Mouse (Mus musculus): Measurements from ENCODE around the gene Cherp. TPM values are rescaled to one million over a fixed set of nuclear protein-coding genes. Genes with fewer than 3 reads are reported as not detected.

The Cherp gene
- polyA plus RNA-seq, 1 experiment from 2014 or later = 19.1 TPM

GRCm38 (mm10) chr8:72469984-72470383, 5.0 kb downstream of the Cherp start:
- Histone ChIP-seq H3K9ac (no peak overlapping the region), H3K4me2 (no peak overlapping the region), H3K9me3 (replicated peaks) (no peaks in the 10 kb centered on the region)

GRCm38 (mm10) chr8:72469243-72469642, 5.8 kb downstream of the Cherp start:
- Histone ChIP-seq H3K9ac (no peak overlapping the region), H3K9me3 (replicated peaks) (no peaks in the 10 kb centered on the region), H3K4me3 (replicated peaks) (no peak overlapping the region), H3K4me2 (no peak overlapping the region), H3K27me3 (no peaks in the 10 kb centered on the region), H3K36me3 (replicated peaks) (peaks cover 93% of the 10 kb centered on the region), H3K4me1 (replicated peaks) (peaks cover 21% of the 10 kb centered on the region), H3K27ac (replicated peaks) (no peak overlapping the region)
- ATAC-seq (ENCODE audit: insufficient read depth) = no peak
- WGBS (ENCODE audit: insufficient replicate concordance) = 78% methylated on average over 2 of the region's 2 CpGs

More at GRCm38 (mm10) chr8:72469984-72470383, 5.0 kb downstream of the Cherp start:
- WGBS (ENCODE audit: insufficient replicate concordance) = 88% methylated on average over 8 of the region's 8 CpGs
- no peaks in the 10 kb centered on the region for H3K27me3 ChIP-seq
- H3K27ac ChIP-seq (replicated peaks) = no peak overlapping the region
- H3K36me3 ChIP-seq (replicated peaks) = peaks cover 86% of the 10 kb centered on the region
- H3K4me3 ChIP-seq (replicated peaks) = no peak overlapping the region
- H3K4me1 ChIP-seq (replicated peaks) = peaks cover 25% of the 10 kb centered on the region
- no peak for ATAC-seq (ENCODE audit: insufficient read depth)

DNA sequence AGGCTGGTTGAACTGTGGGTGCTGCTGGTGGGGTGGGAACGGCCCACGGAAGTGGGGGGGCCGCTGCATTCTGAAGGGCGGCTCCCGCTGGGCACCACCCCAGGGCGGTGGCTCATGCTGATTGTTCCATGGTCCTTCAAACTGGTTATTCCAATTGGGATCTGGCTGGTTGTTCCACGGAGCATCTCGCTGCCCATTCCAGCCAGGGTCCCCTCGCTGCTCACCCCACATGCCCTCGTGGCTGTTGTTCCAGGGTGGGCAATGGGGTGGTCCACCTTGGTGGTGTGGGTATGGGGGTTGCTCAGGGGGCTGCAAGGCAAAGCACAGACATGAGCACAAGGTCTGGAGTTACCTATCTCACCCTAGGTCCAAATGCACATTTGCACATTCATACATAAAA, 10.8 kb downstream of the Cherp start:
- ATAC-seq (ENCODE audit: insufficient read depth) = no peak
- WGBS (ENCODE audit: insufficient replicate concordance) = 94% methylated on average over 10 of the region's 10 CpGs
- H3K27ac ChIP-seq (replicated peaks) = no peak overlapping the region
- peaks cover 2% of the 10 kb centered on the region; the same call in 1 of the 2 replicates for H3K4me1 ChIP-seq (replicated peaks)
- H3K4me3 ChIP-seq (replicated peaks) = no peak overlapping the region
- no peak overlapping the region for H3K9ac ChIP-seq
- no peaks in the 10 kb centered on the region for H3K27me3 ChIP-seq
- H3K36me3 ChIP-seq (replicated peaks) = peaks cover 100% of the 10 kb centered on the region
- no peak overlapping the region for H3K4me2 ChIP-seq
- H3K9me3 ChIP-seq (replicated peaks) = no peaks in the 10 kb centered on the region

DNA sequence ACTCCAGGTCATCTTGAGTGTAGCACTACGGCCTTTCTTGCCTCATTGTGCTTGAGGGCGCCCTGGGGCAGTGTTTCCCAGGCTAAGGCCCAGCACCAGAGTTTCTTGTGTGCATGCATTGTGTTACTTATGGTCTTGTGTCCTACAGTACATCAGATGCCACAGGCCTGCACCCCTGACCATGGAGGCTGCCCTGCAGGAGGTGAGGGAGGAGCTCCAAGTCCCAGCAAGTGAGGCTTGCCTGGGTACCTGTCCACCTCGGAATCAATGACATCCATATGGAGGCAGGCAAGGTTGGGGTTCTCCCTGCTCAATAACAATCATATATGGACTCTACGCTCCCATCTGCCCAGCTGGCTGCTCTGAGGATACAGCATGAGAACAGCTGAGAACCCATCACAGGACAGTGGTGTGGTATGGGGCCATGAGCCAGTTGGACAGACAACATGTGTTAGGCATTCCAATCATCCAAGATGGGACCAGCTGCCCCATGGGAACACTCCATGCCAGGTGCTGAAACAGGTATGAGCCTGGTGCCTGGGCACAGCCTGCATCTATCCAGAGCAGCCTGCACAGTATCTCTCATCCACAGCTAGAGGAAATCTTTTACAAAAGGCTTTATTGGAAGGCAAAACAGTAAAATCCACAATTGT, 15.0 kb downstream of the Cherp start:
- ATAC-seq (ENCODE audit: insufficient read depth) = no peak
- H3K27me3 ChIP-seq = no peaks in the 10 kb centered on the region
- H3K9ac ChIP-seq = no peak overlapping the region
- H3K4me1 ChIP-seq (replicated peaks) = no peaks in the 10 kb centered on the region
- H3K36me3 ChIP-seq (replicated peaks) = peaks cover 71% of the 10 kb centered on the region
- H3K27ac ChIP-seq (replicated peaks) = no peak overlapping the region
- no peaks in the 10 kb centered on the region for H3K9me3 ChIP-seq (replicated peaks)
- no peak overlapping the region for H3K4me3 ChIP-seq (replicated peaks)
- no peak overlapping the region for H3K4me2 ChIP-seq
- WGBS (ENCODE audit: insufficient replicate concordance) = 81% methylated on average over 4 of the region's 4 CpGs

DNA sequence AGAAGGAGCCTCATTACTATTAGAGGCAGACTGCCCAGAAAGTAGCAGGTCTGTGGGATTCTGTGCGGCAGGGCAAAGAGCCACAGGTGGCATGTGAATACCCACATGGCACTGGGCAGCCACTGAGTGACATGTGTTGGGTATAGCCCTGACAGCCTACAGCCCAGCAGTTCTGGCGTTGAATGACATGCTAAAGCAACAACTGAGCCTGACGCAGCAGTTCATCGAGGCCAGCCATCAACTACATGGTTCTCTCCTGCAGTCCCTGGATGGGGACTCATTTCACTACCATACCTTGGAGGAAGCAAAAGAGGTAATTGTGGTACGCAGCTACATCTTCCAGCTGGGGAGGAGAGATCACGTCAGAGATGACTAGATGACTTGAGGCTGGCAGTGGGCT, 16.6 kb downstream of the Cherp start:
- Histone ChIP-seq H3K9me3 (replicated peaks) (no peaks in the 10 kb centered on the region), H3K27me3 (no peaks in the 10 kb centered on the region), H3K9ac (no peak overlapping the region), H3K4me3 (replicated peaks) (no peak overlapping the region), H3K36me3 (replicated peaks) (peaks cover 67% of the 10 kb centered on the region), H3K4me1 (replicated peaks) (no peaks in the 10 kb centered on the region), H3K4me2 (no peak overlapping the region), H3K27ac (replicated peaks) (no peak overlapping the region)
- 81% methylated on average over 6 of the region's 6 CpGs for WGBS (ENCODE audit: insufficient replicate concordance)
- ATAC-seq (ENCODE audit: insufficient read depth) = no peak

DNA sequence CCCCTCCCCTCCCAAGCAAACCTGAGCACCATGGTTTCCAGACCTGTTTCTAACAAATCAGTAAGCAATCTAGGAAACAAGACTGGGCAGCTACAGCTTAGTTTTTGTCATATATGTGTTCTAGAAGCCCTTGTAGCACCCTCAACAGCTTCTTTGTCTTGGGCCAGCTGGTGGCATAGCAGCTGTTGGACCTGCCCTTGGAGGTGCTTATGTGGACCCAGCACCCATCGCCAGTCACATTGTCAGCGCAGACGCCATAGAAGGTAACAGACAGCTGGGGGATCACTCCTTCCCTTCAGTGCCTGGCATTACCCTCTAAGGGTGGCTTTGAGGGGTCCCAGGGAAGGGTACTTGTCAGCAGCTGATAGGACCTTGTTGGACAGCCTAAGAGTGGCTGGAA, 17.2 kb downstream of the Cherp start:
- peaks cover 63% of the 10 kb centered on the region for H3K36me3 ChIP-seq (replicated peaks)
- no peak for ATAC-seq (ENCODE audit: insufficient read depth)
- H3K27ac ChIP-seq (replicated peaks) = no peak overlapping the region

DNA sequence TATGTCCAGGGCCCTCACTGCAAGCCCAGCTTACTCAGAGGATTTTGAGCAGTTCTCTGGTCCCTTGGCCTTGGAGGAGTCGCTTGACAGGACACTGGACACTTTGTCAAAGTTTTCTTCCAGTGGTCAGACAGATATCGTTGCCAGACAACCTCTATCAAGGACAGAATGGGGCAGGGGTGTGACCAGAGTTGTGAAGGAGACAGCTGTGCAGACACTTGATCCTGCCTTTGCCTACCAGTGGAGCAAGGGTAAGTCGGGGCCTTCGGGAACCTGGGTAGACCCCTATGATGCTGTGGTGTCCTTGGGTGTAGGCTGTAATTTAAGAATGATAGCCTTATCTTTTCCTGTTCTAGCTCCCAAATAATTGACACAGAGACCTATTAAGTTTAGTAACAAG, 19.7 kb downstream of the Cherp start:
- ATAC-seq (ENCODE audit: insufficient read depth) = no peak
- H3K4me1 ChIP-seq (replicated peaks) = peaks cover 9% of the 10 kb centered on the region
- no peak overlapping the region for H3K9ac ChIP-seq
- H3K4me3 ChIP-seq (replicated peaks) = no peak overlapping the region
- H3K36me3 ChIP-seq (replicated peaks) = peaks cover 40% of the 10 kb centered on the region
- WGBS (ENCODE audit: insufficient replicate concordance) = 72% methylated on average over 4 of the region's 4 CpGs
- no peaks in the 10 kb centered on the region for H3K27me3 ChIP-seq
- no peak overlapping the region for H3K4me2 ChIP-seq
- no peak overlapping the region for H3K27ac ChIP-seq (replicated peaks)
- no peaks in the 10 kb centered on the region for H3K9me3 ChIP-seq (replicated peaks)

More for the DNA sequence above, 17.2 kb downstream of the Cherp start:
- Histone ChIP-seq H3K9me3 (replicated peaks) (no peaks in the 10 kb centered on the region), H3K4me1 (replicated peaks) (no peaks in the 10 kb centered on the region), H3K9ac (no peak overlapping the region), H3K4me2 (no peak overlapping the region), H3K27me3 (no peaks in the 10 kb centered on the region), H3K4me3 (replicated peaks) (no peak overlapping the region)
- WGBS (ENCODE audit: insufficient replicate concordance) = 83% methylated on average over 3 of the region's 3 CpGs

- no peak overlapping the region for H3K4me2 ChIP-seq
- peaks cover 9% of the 10 kb centered on the region for H3K4me1 ChIP-seq (replicated peaks)
- no peak overlapping the region for H3K4me3 ChIP-seq (replicated peaks)
- H3K27me3 ChIP-seq = no peaks in the 10 kb centered on the region
- no peaks in the 10 kb centered on the region for H3K9me3 ChIP-seq (replicated peaks)
- H3K36me3 ChIP-seq (replicated peaks) = peaks cover 35% of the 10 kb centered on the region
- 87% methylated on average over 2 of the region's 2 CpGs for WGBS (ENCODE audit: insufficient replicate concordance)
- no peak overlapping the region for H3K27ac ChIP-seq (replicated peaks)
- ATAC-seq (ENCODE audit: insufficient read depth) = no peak
- H3K9ac ChIP-seq = no peak overlapping the region
These were observed 21.1 kb downstream of the Cherp start for GRCm38 (mm10) chr8:72453904-72454303.

GRCm38 (mm10) chr8:72451516-72451915, 23.5 kb downstream of the Cherp start:
- H3K9me3 ChIP-seq (replicated peaks) = no peaks in the 10 kb centered on the region
- 41% methylated on average over 8 of the region's 8 CpGs for WGBS (ENCODE audit: insufficient replicate concordance)
- H3K9ac ChIP-seq = no peak overlapping the region
- H3K4me1 ChIP-seq (replicated peaks) = peaks cover 9% of the 10 kb centered on the region
- peak; percentile 56 for ATAC-seq (ENCODE audit: insufficient read depth)
- 0 out of 2 replicates have a peak overlapping the region, but pooled peaks have one; percentile 2 for H3K27ac ChIP-seq (replicated peaks)
- no peaks in the 10 kb centered on the region for H3K27me3 ChIP-seq
- no peak overlapping the region for H3K4me3 ChIP-seq (replicated peaks)
- H3K4me2 ChIP-seq = no peak overlapping the region
- H3K36me3 ChIP-seq (replicated peaks) = peaks cover 29% of the 10 kb centered on the region

DNA sequence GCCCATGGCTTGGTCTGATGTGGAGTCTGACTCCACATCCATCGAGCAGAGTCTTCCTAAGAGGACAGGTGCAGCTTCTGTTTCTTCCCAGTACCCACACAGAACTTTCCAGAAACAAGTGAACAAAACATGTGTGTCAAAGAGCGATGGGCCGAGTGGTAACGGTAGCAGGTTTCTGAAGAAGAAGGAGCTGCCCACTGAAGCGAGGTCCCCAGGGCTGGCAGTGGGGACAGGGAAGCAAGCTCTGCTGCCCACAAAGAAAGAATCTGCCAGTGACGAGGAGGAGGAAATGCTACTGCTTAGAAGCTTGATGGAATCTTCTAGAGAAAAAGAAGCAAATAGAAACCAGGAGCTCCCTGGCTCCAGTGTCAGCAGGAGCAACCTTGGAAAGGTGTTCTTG, 30.0 kb downstream of the Cherp start:
- 76% methylated on average over 6 of the region's 6 CpGs for WGBS (ENCODE audit: insufficient replicate concordance)

GRCm38 (mm10) chr8:72443994-72444350, 31.1 kb downstream of the Cherp start:
- Histone ChIP-seq H3K4me1 (replicated peaks) (peaks cover 18% of the 10 kb centered on the region), H3K9me3 (replicated peaks) (no peaks in the 10 kb centered on the region), H3K4me3 (replicated peaks) (peak overlapping the region; percentile 60), H3K27me3 (no peaks in the 10 kb centered on the region), H3K9ac (peak overlapping the region; percentile 39; the same call in 1 of the 2 replicates), H3K27ac (replicated peaks) (peak overlapping the region; percentile 29; the same call in 1 of the 2 replicates), H3K4me2 (peak overlapping the region; percentile 88), H3K36me3 (replicated peaks) (0 out of 2 replicates have a peak, but pooled peaks cover 4% of the 10 kb centered on the region)
- 33% methylated on average over 6 of the region's 6 CpGs for WGBS (ENCODE audit: insufficient replicate concordance)
- peak; percentile 46 for ATAC-seq (ENCODE audit: insufficient read depth)

More for the DNA sequence above, 30.0 kb downstream of the Cherp start:
- Histone ChIP-seq H3K4me1 (replicated peaks) (peaks cover 18% of the 10 kb centered on the region), H3K4me3 (replicated peaks) (no peak overlapping the region), H3K9ac (no peak overlapping the region), H3K27me3 (no peaks in the 10 kb centered on the region), H3K9me3 (replicated peaks) (no peaks in the 10 kb centered on the region), H3K36me3 (replicated peaks) (peaks cover 11% of the 10 kb centered on the region), H3K4me2 (no peak overlapping the region), H3K27ac (replicated peaks) (no peak overlapping the region)
- ATAC-seq (ENCODE audit: insufficient read depth) = no peak
